Mouse (Mus musculus) MEL (cell line): ENCODE data around the gene Immp2l.

Experiments used
- CTCF ChIP-seq, 3 experiments: IDR thresholded peaks in 2 of 3; conservative IDR thresholded peaks in 1 of 3; 2 replicates each; pipeline ENCODE4 v1.5.1; 2011 to 2012; ENCODE audit warnings: low read length in 3 of 3, low read depth in 2 of 3, mild to moderate bottlenecking in 2 of 3, improper control_type of control experiment in 1 of 3, inconsistent platforms in 1 of 3, mixed read lengths in 1 of 3, moderate library complexity in 1 of 3; ENCODE audit not compliant: control insufficient read depth in 1 of 3, insufficient read depth in 1 of 3, poor library complexity in 1 of 3, severe bottlenecking in 1 of 3
- MXI1 ChIP-seq: IDR thresholded peaks from 2 replicates; pipeline ENCODE4 v1.6.1; 2011; ENCODE audit warnings: mild to moderate bottlenecking, low read depth, low read length, improper control_type of control experiment
- TCF12 ChIP-seq: IDR thresholded peaks from 2 replicates; pipeline ENCODE4 v1.6.1; 2014; ENCODE audit warnings: low read depth, mild to moderate bottlenecking, inconsistent platforms, low read length, improper control_type of control experiment, moderate library complexity

DNA sequence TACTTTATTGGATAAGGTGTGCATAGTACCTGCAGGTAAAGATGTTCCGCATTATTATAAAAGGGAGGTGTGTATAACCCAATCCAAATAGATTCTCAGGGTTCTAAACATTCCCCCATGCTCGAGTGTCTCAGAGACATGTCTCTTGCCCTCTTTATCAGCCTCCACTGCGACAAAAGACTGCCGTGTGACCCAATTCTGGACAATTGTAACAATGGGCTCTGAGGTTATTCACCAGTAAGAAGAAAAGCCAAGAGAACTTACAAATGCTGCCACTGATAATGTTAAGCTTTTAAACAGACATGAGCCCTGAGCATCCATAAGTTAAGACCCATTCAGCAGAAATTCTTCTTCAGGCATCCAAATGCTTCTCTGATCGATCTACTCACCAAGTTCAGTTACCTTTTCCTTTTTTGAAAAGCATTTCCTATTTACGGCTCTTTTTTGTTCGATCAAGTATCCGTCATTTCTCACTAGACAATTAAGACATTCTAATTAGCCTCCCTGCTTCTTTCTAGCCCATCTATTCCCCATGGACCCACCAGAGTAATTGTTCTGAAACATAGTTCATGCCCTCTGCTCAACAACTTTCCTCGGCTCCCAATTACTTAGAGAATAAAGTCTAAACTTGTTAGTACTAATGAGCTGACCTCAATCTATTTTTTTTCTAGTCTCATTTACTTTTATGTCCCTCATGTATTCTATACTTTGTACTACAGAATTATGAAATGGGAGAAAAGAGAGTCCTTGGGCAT is 35.4 kb upstream of the Immp2l start:
- no peak for TF ChIP-seq CTCF (IDR thresholded peaks at IDR 0.05 in 2 of 3, conservative IDR thresholded peaks at IDR 0.05 in 1 of 3; ENCODE audit: control insufficient read depth in 1 of 3, insufficient read depth in 1 of 3, low read depth in 2 of 3, low read length in 3 of 3, poor library complexity in 1 of 3, severe bottlenecking in 1 of 3)
- TF ChIP-seq TCF12 = no peak
- no peak for TF ChIP-seq MXI1
